Mouse (Mus musculus): Measurements from ENCODE around the gene Abcg1. TPM values are rescaled to one million over a fixed set of nuclear protein-coding genes. Genes with fewer than 3 reads are reported as not detected.

The Abcg1 gene
- polyA plus RNA-seq, 1 experiment from 2014 or later = 19.3 TPM

DNA sequence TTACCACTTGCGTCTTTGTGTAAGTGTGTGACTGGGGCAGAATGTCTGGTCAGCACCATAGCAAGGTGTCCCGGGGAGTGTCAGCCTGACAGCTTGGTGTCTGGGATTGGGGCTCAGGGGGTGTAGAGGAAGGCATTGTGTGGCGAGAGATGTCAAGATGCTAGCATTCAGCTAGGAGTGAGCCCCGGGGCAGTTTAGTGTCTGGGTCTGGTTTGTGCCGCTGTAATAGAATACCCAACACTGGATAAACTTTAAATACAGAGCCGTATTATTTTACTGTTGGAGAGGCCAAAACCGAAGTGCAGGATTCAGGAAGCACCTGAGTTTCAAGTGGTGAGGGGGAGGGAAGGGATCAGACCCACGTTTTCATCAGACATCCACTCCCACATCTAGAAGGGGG lies 20.1 kb upstream of the Abcg1 start:
- 80% methylated on average over 8 of the region's 8 CpGs for WGBS
- no peaks in the 10 kb centered on the region for H3K9me3 ChIP-seq (ENCODE audit: control insufficient read depth, low read length)
- H3K36me3 ChIP-seq (ENCODE audit: control insufficient read depth, insufficient read depth) = no peaks in the 10 kb centered on the region
- H3K27ac ChIP-seq (ENCODE audit: low read length) = no peak overlapping the region
- no peak overlapping the region for H3K4me3 ChIP-seq (replicated peaks; ENCODE audit: low read length)
- H3K4me1 ChIP-seq (replicated peaks; ENCODE audit: control insufficient read depth, insufficient read depth, low read length) = peaks cover 12% of the 10 kb centered on the region
- H3K27me3 ChIP-seq (replicated peaks; ENCODE audit: control insufficient read depth, insufficient read depth, low read length) = no peaks in the 10 kb centered on the region
- no peak overlapping the region for H3K9ac ChIP-seq (replicated peaks; ENCODE audit: low read depth, low read length)
- no peak overlapping the region for H3K4me2 ChIP-seq (ENCODE audit: low read length)
- ATAC-seq = no peak

DNA sequence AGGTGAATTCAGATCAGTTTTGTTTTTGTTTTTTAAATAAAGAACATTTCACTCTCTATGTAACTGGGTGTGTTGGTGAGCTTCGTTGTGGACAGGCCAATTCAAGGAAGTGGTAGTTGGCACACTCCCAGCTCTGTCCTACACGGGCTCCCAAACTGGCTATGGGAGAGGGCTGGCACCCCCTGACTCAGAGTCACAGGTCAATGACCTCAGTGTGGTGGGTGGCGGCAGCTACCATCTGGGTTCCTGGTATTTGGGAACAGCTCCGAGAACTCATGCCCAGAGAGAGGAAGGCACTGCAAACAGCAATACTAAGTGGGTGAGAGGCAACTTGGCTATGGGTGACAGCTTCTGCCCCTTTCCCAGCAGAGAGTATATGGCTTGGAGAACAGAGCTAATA lies 19.1 kb upstream of the Abcg1 start:
- Histone ChIP-seq H3K27me3 (replicated peaks; ENCODE audit: control insufficient read depth, insufficient read depth, low read length) (no peaks in the 10 kb centered on the region), H3K27ac (ENCODE audit: low read length) (no peak overlapping the region), H3K9me3 (ENCODE audit: control insufficient read depth, low read length) (no peaks in the 10 kb centered on the region), H3K4me2 (ENCODE audit: low read length) (no peak overlapping the region), H3K4me3 (replicated peaks; ENCODE audit: low read length) (no peak overlapping the region), H3K4me1 (replicated peaks; ENCODE audit: control insufficient read depth, insufficient read depth, low read length) (peaks cover 10% of the 10 kb centered on the region), H3K9ac (replicated peaks; ENCODE audit: low read depth, low read length) (no peak overlapping the region), H3K36me3 (ENCODE audit: control insufficient read depth, insufficient read depth) (no peaks in the 10 kb centered on the region)
- 79% methylated on average over 4 of the region's 4 CpGs for WGBS
- ATAC-seq = no peak

DNA sequence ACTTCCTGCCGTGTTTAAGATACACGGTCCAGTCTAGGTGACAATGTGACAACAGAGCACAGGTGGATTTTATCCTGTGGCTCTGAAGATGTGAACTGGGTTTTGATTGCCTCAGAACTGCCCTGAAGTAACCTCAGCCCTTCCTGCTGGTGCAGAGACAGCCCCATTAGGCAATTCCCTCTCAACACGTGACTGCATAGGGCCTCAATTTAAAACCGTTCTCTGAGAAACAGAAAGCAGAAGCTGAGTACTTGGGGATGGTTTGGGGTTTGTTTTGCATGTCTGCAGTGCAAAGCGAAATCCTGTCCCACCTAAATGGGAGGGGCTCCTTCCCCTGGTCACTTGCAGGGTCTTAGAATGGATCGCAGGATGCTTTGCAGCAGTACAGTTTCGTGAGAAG lies 17.8 kb upstream of the Abcg1 start:
- Histone ChIP-seq H3K36me3 (ENCODE audit: control insufficient read depth, insufficient read depth) (no peaks in the 10 kb centered on the region), H3K4me2 (ENCODE audit: low read length) (no peak overlapping the region), H3K4me3 (replicated peaks; ENCODE audit: low read length) (no peak overlapping the region), H3K27me3 (replicated peaks; ENCODE audit: control insufficient read depth, insufficient read depth, low read length) (no peaks in the 10 kb centered on the region), H3K9ac (replicated peaks; ENCODE audit: low read depth, low read length) (no peak overlapping the region), H3K4me1 (replicated peaks; ENCODE audit: control insufficient read depth, insufficient read depth, low read length) (0 out of 2 replicates have a peak, but pooled peaks cover 2% of the 10 kb centered on the region), H3K9me3 (ENCODE audit: control insufficient read depth, low read length) (no peaks in the 10 kb centered on the region), H3K27ac (ENCODE audit: low read length) (no peak overlapping the region)
- ATAC-seq = no peak
- WGBS = 68% methylated on average over 7 of the region's 7 CpGs

GRCm38 (mm10) chr17:31040421-31040820 lies 17.1 kb upstream of the Abcg1 start:
- H3K9ac ChIP-seq (replicated peaks; ENCODE audit: low read depth, low read length) = no peak overlapping the region
- H3K9me3 ChIP-seq (ENCODE audit: control insufficient read depth, low read length) = no peaks in the 10 kb centered on the region
- H3K4me2 ChIP-seq (ENCODE audit: low read length) = no peak overlapping the region
- H3K27me3 ChIP-seq (replicated peaks; ENCODE audit: control insufficient read depth, insufficient read depth, low read length) = no peaks in the 10 kb centered on the region
- no peak overlapping the region for H3K4me3 ChIP-seq (replicated peaks; ENCODE audit: low read length)
- H3K27ac ChIP-seq (ENCODE audit: low read length) = no peak overlapping the region
- no peaks in the 10 kb centered on the region for H3K36me3 ChIP-seq (ENCODE audit: control insufficient read depth, insufficient read depth)
- no peak for ATAC-seq
- 88% methylated on average over 7 of the region's 7 CpGs for WGBS
- H3K4me1 ChIP-seq (replicated peaks; ENCODE audit: control insufficient read depth, insufficient read depth, low read length) = 0 out of 2 replicates have a peak, but pooled peaks cover 2% of the 10 kb centered on the region

- no peak overlapping the region for H3K4me3 ChIP-seq (replicated peaks; ENCODE audit: low read length)
- no peak overlapping the region for H3K27ac ChIP-seq (ENCODE audit: low read length)
- no peaks in the 10 kb centered on the region for H3K27me3 ChIP-seq (replicated peaks; ENCODE audit: control insufficient read depth, insufficient read depth, low read length)
- H3K9me3 ChIP-seq (ENCODE audit: control insufficient read depth, low read length) = no peaks in the 10 kb centered on the region
- no peaks in the 10 kb centered on the region for H3K4me1 ChIP-seq (replicated peaks; ENCODE audit: control insufficient read depth, insufficient read depth, low read length)
- no peak overlapping the region for H3K4me2 ChIP-seq (ENCODE audit: low read length)
- H3K9ac ChIP-seq (replicated peaks; ENCODE audit: low read depth, low read length) = no peak overlapping the region
- H3K36me3 ChIP-seq (ENCODE audit: control insufficient read depth, insufficient read depth) = no peaks in the 10 kb centered on the region
- ATAC-seq = no peak
- WGBS = 59% methylated on average over 2 of the region's 2 CpGs
Observed at GRCm38 (mm10) chr17:31042751-31043150, 14.7 kb upstream of the Abcg1 start.

DNA sequence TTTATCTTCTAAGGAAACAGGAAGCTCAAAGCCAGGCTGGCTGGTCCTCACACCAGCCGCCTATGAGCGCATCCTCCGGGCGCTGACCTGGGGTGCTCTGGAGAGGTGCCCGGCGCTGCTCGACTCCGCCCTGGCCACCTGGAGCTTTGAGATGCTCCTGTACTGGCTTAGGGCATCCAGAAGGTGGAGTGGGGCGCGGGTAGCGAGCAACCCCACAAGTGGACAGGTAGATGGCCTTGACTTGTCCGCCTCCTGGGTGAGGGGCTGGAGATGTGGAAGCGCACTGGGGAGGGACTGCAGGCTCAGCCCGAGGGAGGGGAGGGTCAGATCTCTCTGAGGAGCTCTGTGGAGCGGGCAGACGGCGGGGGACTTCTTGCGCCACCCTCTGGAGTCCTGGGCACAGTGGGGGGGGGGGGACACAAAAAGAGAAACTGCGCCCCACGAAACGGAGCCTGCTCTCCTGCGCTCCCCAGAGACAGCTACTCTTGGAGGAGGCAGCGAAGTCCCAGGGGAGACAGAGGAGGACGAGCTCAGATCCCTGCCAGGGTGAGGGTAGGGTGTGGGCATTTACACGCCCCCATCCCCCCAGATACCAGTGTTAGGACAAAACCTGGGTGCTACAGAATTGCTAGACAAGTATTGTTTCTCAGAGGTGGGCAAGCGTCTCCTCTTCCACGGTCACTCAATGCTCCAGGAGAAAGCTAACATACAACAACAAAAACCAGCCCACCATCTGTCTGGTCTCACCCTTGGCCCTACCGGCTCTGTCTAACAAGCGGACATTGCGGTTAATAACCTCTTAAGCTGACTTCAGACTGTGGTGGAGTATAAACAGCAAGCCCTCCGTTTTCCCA lies 643 bp downstream of the Abcg1 start:
- Histone ChIP-seq H3K4me1 (replicated peaks; ENCODE audit: control insufficient read depth, insufficient read depth, low read length) (peaks cover 20% of the 10 kb centered on the region), H3K36me3 (ENCODE audit: control insufficient read depth, insufficient read depth) (no peaks in the 10 kb centered on the region), H3K27me3 (replicated peaks; ENCODE audit: control insufficient read depth, insufficient read depth, low read length) (no peaks in the 10 kb centered on the region), H3K4me2 (ENCODE audit: low read length) (peak overlapping the region; percentile 77), H3K27ac (ENCODE audit: low read length) (peak overlapping the region; percentile 89), H3K9ac (replicated peaks; ENCODE audit: low read depth, low read length) (peak overlapping the region; percentile 77), H3K9me3 (ENCODE audit: control insufficient read depth, low read length) (peaks cover 10% of the 10 kb centered on the region), H3K4me3 (replicated peaks; ENCODE audit: low read length) (peak overlapping the region; percentile 82)
- WGBS = under 1% methylated on average over 31 of the region's 31 CpGs
- ATAC-seq = peak; percentile 41

- peak overlapping the region; percentile 82 for H3K4me3 ChIP-seq (replicated peaks; ENCODE audit: low read length)
- peak overlapping the region; percentile 77 for H3K9ac ChIP-seq (replicated peaks; ENCODE audit: low read depth, low read length)
- no peaks in the 10 kb centered on the region for H3K36me3 ChIP-seq (ENCODE audit: control insufficient read depth, insufficient read depth)
- peak overlapping the region; percentile 89 for H3K27ac ChIP-seq (ENCODE audit: low read length)
- H3K9me3 ChIP-seq (ENCODE audit: control insufficient read depth, low read length) = peaks cover 4% of the 10 kb centered on the region; the same call in 1 of the 2 replicates
- H3K4me1 ChIP-seq (replicated peaks; ENCODE audit: control insufficient read depth, insufficient read depth, low read length) = peaks cover 20% of the 10 kb centered on the region
- ATAC-seq = peak; percentile 70
- under 1% methylated on average over 13 of the region's 13 CpGs for WGBS
- no peaks in the 10 kb centered on the region for H3K27me3 ChIP-seq (replicated peaks; ENCODE audit: control insufficient read depth, insufficient read depth, low read length)
- peak overlapping the region; percentile 77 for H3K4me2 ChIP-seq (ENCODE audit: low read length)
Observed at GRCm38 (mm10) chr17:31058745-31059085, 1.2 kb downstream of the Abcg1 start.

DNA sequence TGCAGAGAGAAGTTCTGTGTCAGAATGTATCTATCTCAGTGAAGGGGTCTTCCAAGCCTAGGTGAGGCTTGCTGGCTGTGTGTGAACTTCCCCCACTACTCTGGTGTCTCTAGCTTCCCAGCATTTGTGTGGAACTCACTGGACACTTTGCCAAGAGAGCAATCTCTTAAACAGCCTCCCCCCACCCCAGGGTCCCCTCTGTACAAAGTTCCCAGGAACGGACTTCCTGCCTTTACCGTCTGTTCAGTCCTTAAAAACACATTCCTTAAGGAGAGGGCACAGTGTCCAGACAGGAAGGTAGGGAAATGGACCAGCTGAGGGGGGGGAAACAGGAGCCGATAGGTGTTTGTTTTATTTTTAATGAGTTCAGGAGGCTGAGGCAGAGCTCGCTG lies 2.7 kb downstream of the Abcg1 start:
- H3K9ac ChIP-seq (replicated peaks; ENCODE audit: low read depth, low read length) = no peak overlapping the region

DNA sequence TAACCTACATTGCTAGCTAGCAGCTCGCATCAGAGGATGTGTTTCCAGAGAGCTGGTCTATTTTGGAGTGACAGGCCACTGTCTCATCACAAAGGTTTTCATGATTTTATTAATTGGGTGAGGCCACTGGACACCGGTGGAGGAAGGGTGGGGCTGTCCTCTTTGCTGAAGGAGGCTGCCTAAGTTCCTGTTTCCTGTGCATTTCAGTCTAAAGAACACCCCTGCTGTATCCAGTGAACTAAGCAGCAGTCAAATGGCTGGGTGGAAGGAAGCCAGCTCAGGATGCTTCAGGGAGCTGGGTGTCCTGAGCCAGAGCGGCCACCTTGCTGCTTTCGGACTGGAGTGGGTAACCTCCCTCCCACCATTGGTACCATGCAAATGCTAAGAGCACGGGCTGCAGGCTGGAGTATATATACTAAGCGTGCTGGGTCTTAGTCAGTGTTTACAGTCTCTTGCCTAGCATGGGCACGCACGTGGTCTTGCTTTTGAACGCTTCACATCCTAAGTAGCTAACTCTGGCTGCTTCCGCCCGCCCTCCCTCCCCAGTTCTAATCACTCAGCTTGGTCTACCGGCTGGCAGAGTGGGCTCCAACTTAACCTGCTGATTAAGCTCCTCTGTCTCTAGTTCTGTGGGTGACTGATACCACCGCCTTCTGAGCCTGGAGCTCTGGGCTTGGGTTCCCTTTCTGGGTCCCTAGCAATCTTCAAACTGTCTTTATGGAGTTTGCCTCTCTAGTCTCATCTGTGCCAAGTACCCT lies 3.3 kb downstream of the Abcg1 start:
- 59% methylated on average over 13 of the region's 13 CpGs for WGBS
- Histone ChIP-seq H3K9ac (replicated peaks; ENCODE audit: low read depth, low read length) (no peak overlapping the region), H3K27me3 (replicated peaks; ENCODE audit: control insufficient read depth, insufficient read depth, low read length) (no peaks in the 10 kb centered on the region), H3K4me3 (replicated peaks; ENCODE audit: low read length) (no peak overlapping the region), H3K9me3 (ENCODE audit: control insufficient read depth, low read length) (no peaks in the 10 kb centered on the region), H3K36me3 (ENCODE audit: control insufficient read depth, insufficient read depth) (no peaks in the 10 kb centered on the region), H3K4me1 (replicated peaks; ENCODE audit: control insufficient read depth, insufficient read depth, low read length) (peaks cover 20% of the 10 kb centered on the region), H3K4me2 (ENCODE audit: low read length) (no peak overlapping the region), H3K27ac (ENCODE audit: low read length) (no peak overlapping the region)
- ATAC-seq = no peak

More for the DNA sequence above, 2.7 kb downstream of the Abcg1 start:
- Histone ChIP-seq H3K4me2 (ENCODE audit: low read length) (no peak overlapping the region), H3K27me3 (replicated peaks; ENCODE audit: control insufficient read depth, insufficient read depth, low read length) (no peaks in the 10 kb centered on the region), H3K4me1 (replicated peaks; ENCODE audit: control insufficient read depth, insufficient read depth, low read length) (peaks cover 20% of the 10 kb centered on the region), H3K36me3 (ENCODE audit: control insufficient read depth, insufficient read depth) (no peaks in the 10 kb centered on the region), H3K4me3 (replicated peaks; ENCODE audit: low read length) (no peak overlapping the region), H3K9me3 (ENCODE audit: control insufficient read depth, low read length) (no peaks in the 10 kb centered on the region), H3K27ac (ENCODE audit: low read length) (no peak overlapping the region)
- 74% methylated on average over 4 of the region's 4 CpGs for WGBS
- ATAC-seq = no peak

Measured in forebrain, embryonic 16.5 days (tissue).